Mouse (Mus musculus): Measurements from ENCODE around the gene Stum. TPM values are rescaled to one million over a fixed set of nuclear protein-coding genes. Genes with fewer than 3 reads are reported as not detected.

The Stum gene
- total and polyA plus RNA-seq, 2 experiments = 0.09 to 0.22 TPM

DNA sequence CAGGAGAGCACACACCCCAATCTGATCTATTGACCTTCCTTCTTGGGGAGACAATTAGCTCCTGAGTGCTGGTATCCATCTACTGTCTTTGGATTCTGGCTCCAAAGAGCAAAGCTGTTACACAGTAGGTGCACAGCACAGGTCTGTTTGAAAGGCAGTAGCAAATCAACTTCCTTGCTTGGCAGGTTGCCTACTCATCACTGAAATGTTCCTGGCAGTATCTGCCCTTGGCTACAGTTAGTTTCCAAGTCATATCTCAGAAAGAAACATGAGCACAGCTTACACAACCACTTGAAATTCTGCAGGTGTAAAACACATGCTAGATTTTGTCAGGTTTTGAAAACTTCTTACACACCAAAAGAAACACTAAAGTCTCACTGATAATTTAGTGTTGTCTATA lies 9.7 kb downstream of the Stum start:
- H3K9ac ChIP-seq (ENCODE audit: low read depth, low read length) = no peak overlapping the region
- no peaks in the 10 kb centered on the region for H3K4me1 ChIP-seq (ENCODE audit: control insufficient read depth, insufficient read depth, low read length)
- H3K79me2 ChIP-seq (ENCODE audit: control insufficient read depth, insufficient read depth, low read length) = no peaks in the 10 kb centered on the region
- H3K27ac ChIP-seq (replicated peaks; ENCODE audit: insufficient read depth, low read depth, low read length) = no peak overlapping the region
- DNase-seq (ENCODE audit: extremely low read depth, low read depth, low spot score) = no peak
- no peaks in the 10 kb centered on the region for H3K27me3 ChIP-seq (ENCODE audit: control insufficient read depth, insufficient read depth, low read length)
- H3K36me3 ChIP-seq (ENCODE audit: control insufficient read depth, insufficient read depth, low read length) = no peaks in the 10 kb centered on the region
- no peak overlapping the region for H3K4me3 ChIP-seq (ENCODE audit: insufficient read depth, low read depth, low read length)
- TF ChIP-seq POLR2A (IDR thresholded peaks at IDR 0.05; ENCODE audit: extremely low read depth, insufficient read depth, low read length) (no peak), CTCF (IDR thresholded peaks at IDR 0.05; ENCODE audit: low read depth, low read length) (no peak)

DNA sequence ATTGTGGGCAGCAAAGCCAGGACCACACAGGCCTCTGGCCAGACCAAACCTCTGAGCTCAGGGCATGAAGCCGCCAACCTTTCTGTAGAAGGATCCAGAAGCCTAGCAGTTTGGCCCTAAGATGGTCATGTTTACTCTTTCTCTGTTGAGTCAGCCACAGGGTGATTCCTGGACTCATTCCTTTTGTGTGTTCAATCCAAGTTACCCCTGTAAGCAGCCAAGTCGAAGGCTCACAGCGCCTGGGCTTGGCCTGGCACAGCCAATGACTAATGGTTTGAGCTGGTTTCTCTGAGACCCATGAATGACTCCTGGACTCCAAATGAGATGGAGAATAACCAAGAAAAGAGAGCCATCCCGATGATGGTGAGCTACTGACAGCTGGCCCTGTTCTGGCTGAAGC lies 15.3 kb downstream of the Stum start:
- 93% methylated on average over 4 of the region's 4 CpGs for WGBS
- no peaks in the 10 kb centered on the region for H3K4me1 ChIP-seq (ENCODE audit: control insufficient read depth, insufficient read depth, low read length)

DNA sequence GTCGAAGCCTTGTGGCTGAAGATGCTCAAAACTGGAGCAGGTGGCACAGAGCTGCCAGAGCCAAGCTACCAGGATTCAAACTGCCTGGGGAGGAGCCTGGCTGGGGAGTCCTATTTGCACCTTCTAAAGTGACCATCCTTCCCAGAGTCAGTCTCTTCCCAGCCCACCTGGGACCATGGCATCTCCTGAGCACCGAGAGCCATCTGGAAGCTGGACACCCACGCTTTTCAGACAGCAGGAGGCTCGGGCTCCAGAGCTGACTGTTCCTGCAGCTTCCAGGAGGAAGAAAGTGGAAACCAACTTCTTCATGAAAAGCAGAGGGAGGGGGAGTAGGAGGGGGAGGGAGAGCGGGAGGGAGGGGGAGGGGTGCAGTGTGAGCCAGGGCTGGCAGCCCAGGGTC lies 17.7 kb downstream of the Stum start:
- 80% methylated on average over 5 of the region's 5 CpGs for WGBS

More for the DNA sequence above, 15.3 kb downstream of the Stum start:
- TF ChIP-seq CTCF (IDR thresholded peaks at IDR 0.05; ENCODE audit: low read depth, low read length) (no peak), POLR2A (IDR thresholded peaks at IDR 0.05; ENCODE audit: extremely low read depth, insufficient read depth, low read length) (no peak)
- H3K36me3 ChIP-seq (ENCODE audit: control insufficient read depth, insufficient read depth, low read length) = no peaks in the 10 kb centered on the region
- no peak overlapping the region for H3K4me3 ChIP-seq (ENCODE audit: insufficient read depth, low read depth, low read length)
- no peaks in the 10 kb centered on the region for H3K27me3 ChIP-seq (ENCODE audit: control insufficient read depth, insufficient read depth, low read length)
- no peak overlapping the region for H3K27ac ChIP-seq (replicated peaks; ENCODE audit: insufficient read depth, low read depth, low read length)
- H3K9ac ChIP-seq (ENCODE audit: low read depth, low read length) = no peak overlapping the region
- H3K79me2 ChIP-seq (ENCODE audit: control insufficient read depth, insufficient read depth, low read length) = no peaks in the 10 kb centered on the region
- DNase-seq (ENCODE audit: extremely low read depth, low read depth, low spot score) = no peak

DNA sequence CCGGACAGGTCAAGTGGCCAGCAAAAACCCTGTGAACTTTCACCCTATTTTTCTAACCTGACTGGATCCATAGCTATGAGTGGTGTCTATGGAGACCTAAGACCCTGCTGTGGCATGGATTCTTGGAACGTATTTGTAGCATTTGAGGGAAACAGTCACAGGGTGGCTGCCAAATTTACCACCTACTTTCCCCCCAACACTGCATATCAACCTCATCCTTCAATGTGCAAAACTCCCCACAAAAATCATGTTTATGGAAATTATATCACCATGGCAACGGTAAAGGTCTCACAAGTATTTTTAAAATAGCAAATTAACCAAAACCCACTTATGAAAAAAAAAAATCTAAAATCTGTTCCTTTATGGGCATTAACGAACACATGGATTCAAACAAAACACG lies 18.9 kb downstream of the Stum start:
- H3K27ac ChIP-seq (replicated peaks; ENCODE audit: insufficient read depth, low read depth, low read length) = no peak overlapping the region
- no peak for DNase-seq (ENCODE audit: extremely low read depth, low read depth, low spot score)
- no peaks in the 10 kb centered on the region for H3K36me3 ChIP-seq (ENCODE audit: control insufficient read depth, insufficient read depth, low read length)
- no peaks in the 10 kb centered on the region for H3K4me1 ChIP-seq (ENCODE audit: control insufficient read depth, insufficient read depth, low read length)
- no peak overlapping the region for H3K4me3 ChIP-seq (ENCODE audit: insufficient read depth, low read depth, low read length)
- H3K79me2 ChIP-seq (ENCODE audit: control insufficient read depth, insufficient read depth, low read length) = no peaks in the 10 kb centered on the region
- H3K27me3 ChIP-seq (ENCODE audit: control insufficient read depth, insufficient read depth, low read length) = no peaks in the 10 kb centered on the region; the same call in 1 of the 2 replicates
- TF ChIP-seq CTCF (IDR thresholded peaks at IDR 0.05; ENCODE audit: low read depth, low read length) = no peak
- TF ChIP-seq POLR2A (IDR thresholded peaks at IDR 0.05; ENCODE audit: extremely low read depth, insufficient read depth, low read length) = no peak
- WGBS = 89% methylated on average over 5 of the region's 5 CpGs
- no peak overlapping the region for H3K9ac ChIP-seq (ENCODE audit: low read depth, low read length)

More for the DNA sequence above, 17.7 kb downstream of the Stum start:
- TF ChIP-seq CTCF (IDR thresholded peaks at IDR 0.05; ENCODE audit: low read depth, low read length) (no peak), POLR2A (IDR thresholded peaks at IDR 0.05; ENCODE audit: extremely low read depth, insufficient read depth, low read length) (no peak)
- no peak overlapping the region for H3K9ac ChIP-seq (ENCODE audit: low read depth, low read length)
- no peaks in the 10 kb centered on the region for H3K36me3 ChIP-seq (ENCODE audit: control insufficient read depth, insufficient read depth, low read length)
- H3K27me3 ChIP-seq (ENCODE audit: control insufficient read depth, insufficient read depth, low read length) = no peaks in the 10 kb centered on the region
- no peaks in the 10 kb centered on the region for H3K79me2 ChIP-seq (ENCODE audit: control insufficient read depth, insufficient read depth, low read length)
- no peaks in the 10 kb centered on the region for H3K4me1 ChIP-seq (ENCODE audit: control insufficient read depth, insufficient read depth, low read length)
- no peak for DNase-seq (ENCODE audit: extremely low read depth, low read depth, low spot score)
- no peak overlapping the region for H3K4me3 ChIP-seq (ENCODE audit: insufficient read depth, low read depth, low read length)
- H3K27ac ChIP-seq (replicated peaks; ENCODE audit: insufficient read depth, low read depth, low read length) = no peak overlapping the region

- Histone ChIP-seq H3K79me2 (ENCODE audit: control insufficient read depth, insufficient read depth, low read length) (no peaks in the 10 kb centered on the region), H3K4me1 (ENCODE audit: control insufficient read depth, insufficient read depth, low read length) (no peaks in the 10 kb centered on the region), H3K36me3 (ENCODE audit: control insufficient read depth, insufficient read depth, low read length) (no peaks in the 10 kb centered on the region), H3K27ac (replicated peaks; ENCODE audit: insufficient read depth, low read depth, low read length) (no peak overlapping the region), H3K9ac (ENCODE audit: low read depth, low read length) (no peak overlapping the region), H3K27me3 (ENCODE audit: control insufficient read depth, insufficient read depth, low read length) (peaks cover 3% of the 10 kb centered on the region), H3K4me3 (ENCODE audit: insufficient read depth, low read depth, low read length) (no peak overlapping the region)
- TF ChIP-seq CTCF (IDR thresholded peaks at IDR 0.05; ENCODE audit: low read depth, low read length) = no peak
- WGBS = 94% methylated on average over 5 of the region's 5 CpGs
- DNase-seq (ENCODE audit: extremely low read depth, low read depth, low spot score) = no peak
Measured at GRCm38 (mm10) chr1:180462983-180463475, 20.3 kb downstream of the Stum start.

GRCm38 (mm10) chr1:180462396-180462795 lies 20.9 kb downstream of the Stum start:
- Histone ChIP-seq H3K4me3 (ENCODE audit: insufficient read depth, low read depth, low read length) (no peak overlapping the region), H3K79me2 (ENCODE audit: control insufficient read depth, insufficient read depth, low read length) (no peaks in the 10 kb centered on the region), H3K9ac (ENCODE audit: low read depth, low read length) (no peak overlapping the region), H3K4me1 (ENCODE audit: control insufficient read depth, insufficient read depth, low read length) (no peaks in the 10 kb centered on the region), H3K27me3 (ENCODE audit: control insufficient read depth, insufficient read depth, low read length) (peaks cover 3% of the 10 kb centered on the region), H3K27ac (replicated peaks; ENCODE audit: insufficient read depth, low read depth, low read length) (no peak overlapping the region), H3K36me3 (ENCODE audit: control insufficient read depth, insufficient read depth, low read length) (no peaks in the 10 kb centered on the region)
- DNase-seq (ENCODE audit: extremely low read depth, low read depth, low spot score) = no peak
- TF ChIP-seq POLR2A (IDR thresholded peaks at IDR 0.05; ENCODE audit: extremely low read depth, insufficient read depth, low read length) (no peak), CTCF (IDR thresholded peaks at IDR 0.05; ENCODE audit: low read depth, low read length) (no peak)
- WGBS = 79% methylated on average over 5 of the region's 5 CpGs
